Mouse (Mus musculus): ENCODE measurements at regions not wholly inside any gene's neighbourhood (a gene's known extent, or its start where the extent isn't known, plus 50 kb on each side); places are given as distances from the start of the nearest gene placed in this dataset.
"Not testable (repeated sequence)": the region's sequence is repeated elsewhere in the genome, so short reads cannot be mapped to it uniquely, and the experiment has no call there.

DNA sequence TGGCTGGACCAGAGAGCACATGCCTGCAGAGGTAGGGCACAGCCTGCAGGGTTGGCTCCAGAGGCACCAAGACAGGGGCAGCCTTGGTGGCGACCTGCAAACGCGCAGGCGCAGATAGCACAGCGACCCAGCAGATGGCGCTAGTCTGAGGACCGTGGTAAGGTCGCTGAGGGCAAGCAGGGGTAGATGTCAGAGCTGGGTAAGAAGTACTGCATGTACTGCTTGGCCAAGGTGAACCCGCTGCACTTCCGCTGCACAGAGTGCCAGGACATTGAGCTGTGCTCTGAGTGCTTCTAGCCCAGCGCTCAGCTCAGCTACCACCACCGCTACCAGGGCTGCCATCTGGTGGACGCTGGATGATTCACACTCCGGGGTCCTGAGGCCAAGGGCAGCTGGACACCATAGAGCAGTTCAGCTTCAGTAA lies 68.3 kb downstream of the Hsp90b1 start:
- peak; percentile 88 for DNase-seq (ENCODE audit: low read depth, low spot score)

- DNase-seq (ENCODE audit: low read depth, low spot score) = not testable (repeated sequence)
Measured at GRCm38 (mm10) chr10:86636515-86636914, 68.8 kb downstream of the Hsp90b1 start.

GRCm38 (mm10) chr10:86626734-86627133 lies 78.6 kb downstream of the Hsp90b1 start:
- DNase-seq (ENCODE audit: low read depth, low spot score) = not testable (repeated sequence)

DNA sequence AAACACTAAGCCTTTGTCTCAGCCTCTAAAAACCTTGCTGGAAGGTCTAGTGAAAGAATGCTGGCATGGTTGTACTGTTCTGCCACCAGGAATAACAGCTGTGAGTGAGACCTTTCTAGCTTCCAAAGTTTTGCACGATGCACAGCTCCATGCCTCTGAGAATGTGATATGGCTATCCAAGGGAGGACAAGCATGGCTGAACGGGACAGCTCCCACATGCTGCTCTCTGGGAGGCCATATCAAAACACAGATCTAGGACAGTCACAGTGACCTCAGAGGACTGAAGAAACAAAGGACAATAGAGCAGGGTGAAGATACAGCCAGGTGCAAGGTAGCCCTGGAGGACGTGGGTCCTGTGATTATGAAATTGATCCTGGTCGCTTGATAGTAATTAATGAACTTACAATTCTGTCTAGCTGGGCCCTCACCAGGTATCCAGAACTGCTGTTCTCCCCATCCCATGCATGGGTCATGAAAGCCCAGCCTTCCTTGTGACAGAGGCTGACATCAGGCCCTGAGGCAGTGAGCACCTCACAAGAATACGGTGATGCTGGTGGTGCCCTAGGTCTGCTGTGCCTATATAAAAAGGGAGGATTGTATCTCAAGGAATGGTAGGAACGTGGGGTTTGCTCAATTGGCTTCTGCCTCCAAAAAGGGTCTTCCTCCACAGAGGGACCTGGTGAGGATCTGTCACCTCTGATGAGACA lies 87.2 kb downstream of the Hsp90b1 start:
- not testable (repeated sequence) for DNase-seq (ENCODE audit: low read depth, low spot score)

DNA sequence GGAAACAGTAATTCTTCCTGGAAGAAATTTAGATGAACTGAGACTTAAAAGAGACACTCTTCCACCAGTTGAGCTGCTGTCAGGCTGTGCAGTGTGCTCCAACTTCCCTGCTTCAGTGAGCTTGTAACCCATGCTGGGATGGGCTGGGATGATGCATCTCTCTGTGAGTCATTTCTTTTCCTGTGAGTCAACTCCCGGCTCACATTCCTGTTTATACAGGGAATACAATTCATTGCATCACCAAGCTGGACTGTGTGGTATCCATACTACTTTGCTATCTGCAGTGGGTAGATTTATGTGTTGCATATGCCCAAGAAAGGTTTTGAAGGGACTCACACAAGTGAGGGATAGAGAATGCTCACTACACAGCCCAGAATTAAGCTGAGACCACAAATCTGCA lies 93.0 kb downstream of the Hsp90b1 start:
- not testable (repeated sequence) for DNase-seq (ENCODE audit: low read depth, low spot score)

GRCm38 (mm10) chr10:86610027-86610426 lies 95.3 kb downstream of the Hsp90b1 start:
- not testable (repeated sequence) for DNase-seq (ENCODE audit: low read depth, low spot score)

DNA sequence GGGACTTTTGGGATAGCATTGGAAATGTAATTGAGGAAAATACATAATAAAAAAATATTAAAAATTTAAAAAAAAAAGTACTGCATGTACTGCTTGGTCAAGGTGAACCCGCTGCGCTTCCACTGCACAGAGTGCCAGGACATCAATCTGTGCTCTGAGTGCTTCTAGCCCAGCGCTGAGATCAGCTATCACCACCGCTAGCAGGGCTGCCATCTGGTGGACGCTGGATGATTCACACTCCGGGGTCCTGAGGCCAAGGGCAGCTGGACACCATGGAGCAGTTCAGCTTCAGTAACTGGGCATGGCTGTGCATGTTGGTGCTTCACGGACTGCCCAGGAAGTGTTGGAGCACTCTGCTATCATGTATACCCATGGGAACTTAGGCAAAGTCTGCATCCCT lies 102.1 kb upstream of the Syn3 start:
- DNase-seq (ENCODE audit: low read depth, low spot score) = not testable (repeated sequence)

DNA sequence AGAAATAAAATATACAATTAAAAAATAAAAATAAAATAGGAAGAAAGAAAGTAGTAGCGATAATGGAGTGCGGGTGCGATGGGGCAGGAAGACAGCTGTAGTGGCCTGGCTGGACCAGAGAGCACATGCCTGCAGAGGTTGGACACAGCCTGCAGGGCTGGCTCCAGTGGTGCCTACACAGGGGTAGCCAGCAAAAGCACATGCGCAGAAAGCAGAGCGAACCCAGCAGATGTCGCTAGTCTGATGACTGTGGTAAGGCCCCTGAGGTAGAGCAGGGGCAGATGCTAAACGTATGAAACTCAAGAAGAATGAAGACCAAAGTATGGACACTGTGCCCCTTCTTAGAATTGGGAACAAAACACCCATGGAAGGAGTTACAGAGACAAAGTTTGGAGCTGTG lies 101.3 kb upstream of the Syn3 start:
- DNase-seq (ENCODE audit: low read depth, low spot score) = not testable (repeated sequence)

- not testable (repeated sequence) for DNase-seq (ENCODE audit: low read depth, low spot score)
Measured at GRCm38 (mm10) chr10:86590211-86590610, 91.5 kb upstream of the Syn3 start.

- not testable (repeated sequence) for DNase-seq (ENCODE audit: low read depth, low spot score)
Measured at GRCm38 (mm10) chr10:86566875-86567274, 68.2 kb upstream of the Syn3 start.

DNA sequence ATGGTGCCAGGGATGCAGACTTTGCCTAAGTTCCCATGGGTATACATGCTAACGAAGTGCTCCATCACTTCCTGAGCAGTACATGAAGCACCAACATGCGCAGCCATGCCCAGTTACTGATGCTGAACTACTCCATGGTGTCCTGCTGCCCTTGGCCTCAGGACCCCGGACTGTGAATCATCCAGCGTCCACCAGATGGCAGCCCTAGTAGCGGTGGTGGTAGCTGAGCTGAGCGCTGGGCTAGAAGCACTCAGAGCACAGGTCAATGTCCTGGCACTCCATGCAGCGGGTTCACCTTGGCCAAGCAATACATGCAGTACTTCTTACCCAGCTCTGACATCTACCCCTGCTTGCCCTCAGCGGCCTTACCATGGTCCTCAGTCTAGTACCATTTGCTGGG lies 57.1 kb upstream of the Syn3 start:
- no peak for DNase-seq (ENCODE audit: low read depth, low spot score)
